Mouse (Mus musculus): Measurements from ENCODE around the gene Atxn2.

GRCm38 (mm10) chr5:121710851-121711173 lies 325 bp upstream of the Atxn2 start:
- TF ChIP-seq EP300 (IDR thresholded peaks at IDR 0.05; ENCODE audit: low read depth) = no peak
- TF ChIP-seq CTCF (IDR thresholded peaks at IDR 0.05; ENCODE audit: low read depth) = no peak
